8 mouse cellular contexts compared by ENCODE assay signal in genomic region chr16:77499537-77500301, GRCm38 (mm10).
DNase-seq lines count a peak whose midpoint lies in the region; ATAC-seq and TF ChIP-seq lines count a peak whose summit lies in the region.

No protein-coding gene starts in this region.

- DNase-seq in adrenal gland, postnatal 25 days = peak; percentile 81
- DNase-seq in heart, adult 2 months = peak; percentile 81 to 87
- DNase-seq in kidney, adult 18-20 months = peak; percentile 84
- DNase-seq in left cerebral cortex, postnatal 36 days (ENCODE audit: low spot score in 2 of 2) = peak; percentile 61 to 75
- DNase-seq in mesoderm, embryonic 11.5 days (ENCODE audit: low read depth, low spot score) = peak; percentile 53
- peak; percentile 73 for DNase-seq in skeletal muscle tissue, adult 2 months (ENCODE audit: low read depth, low spot score)

- peak; percentile 79; the same call in 1 of the 2 replicates for TF ChIP-seq EP300 in heart, adult 2 months (IDR thresholded peaks at IDR 0.05; ENCODE audit: insufficient read depth, low read depth, low read length)

- TF ChIP-seq CTCF in heart, adult 2 months (IDR thresholded peaks at IDR 0.05) = no peak

- peak overlapping the region; percentile 94 for H3K27ac ChIP-seq in embryonic facial prominence, embryonic 13.5 days
- H3K27ac ChIP-seq in heart, adult 2 months = peak overlapping the region; percentile 88

- H3K4me1 ChIP-seq in embryonic facial prominence, embryonic 13.5 days = peaks cover 8% of the 10 kb centered on the region
- H3K4me1 ChIP-seq in heart, adult 2 months (ENCODE audit: control insufficient read depth, insufficient read depth, low read length) = no peaks in the 10 kb centered on the region; the same call in 1 of the 2 replicates

- peak overlapping the region; percentile 38 for H3K4me3 ChIP-seq in embryonic facial prominence, embryonic 13.5 days
- peak overlapping the region; percentile 59 for H3K4me3 ChIP-seq in heart, adult 2 months

- intact Hi-C loops in heart, adult 2 months (cut with DNase I) = loop anchor here (1.0 to 5.0 kb wide), 3 partner anchors 68 to 169 kb away; no protein-coding TSS in a partner anchor
- intact Hi-C loops in left cerebral cortex, postnatal 36 days (cut with DNase I) = loop anchor here (2.0 to 5.0 kb wide), 4 partner anchors 79 to 263 kb away; no protein-coding TSS in a partner anchor

- peak overlapping the region; percentile 58 for H3K4me2 ChIP-seq in embryonic facial prominence, embryonic 13.5 days

- no peaks in the 10 kb centered on the region for H3K27me3 ChIP-seq in embryonic facial prominence, embryonic 13.5 days
- H3K27me3 ChIP-seq in heart, adult 2 months (ENCODE audit: control insufficient read depth, insufficient read depth, low read length) = no peaks in the 10 kb centered on the region

- H3K9me3 ChIP-seq in embryonic facial prominence, embryonic 13.5 days = no peaks in the 10 kb centered on the region

- ATAC-seq in embryonic facial prominence, embryonic 13.5 days (ENCODE audit: insufficient number of reproducible peaks, insufficient read depth, low FRiP score, low TSS enrichment, low read depth) = peak; percentile 81
- no peak for ATAC-seq in erythroblast, adult 5-6 weeks (replicated peaks; ENCODE audit: low FRiP score, poor library complexity, severe bottlenecking)

- H3K36me3 ChIP-seq in embryonic facial prominence, embryonic 13.5 days = no peaks in the 10 kb centered on the region
- peaks cover 10% of the 10 kb centered on the region for H3K36me3 ChIP-seq in heart, adult 2 months (ENCODE audit: control insufficient read depth, insufficient read depth, low read length)

- H3K9ac ChIP-seq in embryonic facial prominence, embryonic 13.5 days = no peak overlapping the region
- peak overlapping the region; percentile 38 for H3K9ac ChIP-seq in heart, adult 2 months (ENCODE audit: low read depth, low read length)

- H3K79me2 ChIP-seq in heart, adult 2 months (replicated peaks; ENCODE audit: control insufficient read depth, insufficient read depth, low read length) = no peaks in the 10 kb centered on the region

- WGBS in embryonic facial prominence, embryonic 13.5 days = 25% methylated on average over 18 of the region's 18 CpGs
- 17% methylated on average over 18 of the region's 18 CpGs for WGBS in heart, adult 2 months

- peak; percentile 40; the same call in 1 of the 2 replicates for TF ChIP-seq POLR2A in heart, adult 2 months (IDR thresholded peaks at IDR 0.05; ENCODE audit: insufficient read depth, low read depth, low read length)
